Mouse (Mus musculus) heart, embryonic 10.5 days (tissue): ENCODE results near the gene Ly75. TPM values are rescaled to one million over a fixed set of nuclear protein-coding genes. Genes with fewer than 3 reads are reported as not detected.

Source experiments
- DNase-seq: peaks from one replicate; pipeline ENCODE4 v3.0.0-alpha.2; 2017; ENCODE audit warnings: low spot score
- H3K27ac ChIP-seq: fragments of 300-500 bp; sonication (generic); 2 replicates; pipeline ENCODE4 v1.5.1; 2016; ENCODE audit warnings: mild to moderate bottlenecking
- H3K27me3 ChIP-seq: fragments of 300-500 bp; sonication (generic); 2 replicates; pipeline ENCODE4 v1.6.1; 2016; ENCODE audit warnings: mild to moderate bottlenecking; ENCODE audit not compliant: poor library complexity, insufficient read depth, severe bottlenecking
- H3K36me3 ChIP-seq: fragments of 300-500 bp; sonication (generic); 2 replicates; pipeline ENCODE4 v1.6.1; 2016; ENCODE audit warnings: mild to moderate bottlenecking, moderate library complexity
- H3K4me1 ChIP-seq: fragments of 300-500 bp; sonication (generic); 2 replicates; pipeline ENCODE4 v1.6.1; 2016; ENCODE audit warnings: mild to moderate bottlenecking
- H3K4me3 ChIP-seq: fragments of 300-500 bp; sonication (generic); 2 replicates; pipeline ENCODE4 v1.5.1; 2016; ENCODE audit warnings: mild to moderate bottlenecking, moderate library complexity
- H3K9me3 ChIP-seq: fragments of 300-500 bp; sonication (generic); 2 replicates; pipeline ENCODE4 v1.6.1; 2016; ENCODE audit warnings: mild to moderate bottlenecking, moderate library complexity
- WGBS: fragments of 180-500 bp; shearing (Covaris S2); methylation state at CpG from one replicate; pipeline ENCODE4 v1.1.7; 2016; 5-methylcytosine and 5-hydroxymethylcytosine counted together
- polyA plus RNA-seq: library from polyadenylated mRNA; unstranded; fragments of >200 nt; fragmentation: Nextera tagmentation; extraction: Ambion mirVana; gene quantifications from 2 replicates; pipeline ENCODE4 v1.2.1, GENCODE M21; 2016

Ly75 gene
- polyA plus RNA-seq, 1 experiment from 2014 or later: 6.6 TPM

DNA sequence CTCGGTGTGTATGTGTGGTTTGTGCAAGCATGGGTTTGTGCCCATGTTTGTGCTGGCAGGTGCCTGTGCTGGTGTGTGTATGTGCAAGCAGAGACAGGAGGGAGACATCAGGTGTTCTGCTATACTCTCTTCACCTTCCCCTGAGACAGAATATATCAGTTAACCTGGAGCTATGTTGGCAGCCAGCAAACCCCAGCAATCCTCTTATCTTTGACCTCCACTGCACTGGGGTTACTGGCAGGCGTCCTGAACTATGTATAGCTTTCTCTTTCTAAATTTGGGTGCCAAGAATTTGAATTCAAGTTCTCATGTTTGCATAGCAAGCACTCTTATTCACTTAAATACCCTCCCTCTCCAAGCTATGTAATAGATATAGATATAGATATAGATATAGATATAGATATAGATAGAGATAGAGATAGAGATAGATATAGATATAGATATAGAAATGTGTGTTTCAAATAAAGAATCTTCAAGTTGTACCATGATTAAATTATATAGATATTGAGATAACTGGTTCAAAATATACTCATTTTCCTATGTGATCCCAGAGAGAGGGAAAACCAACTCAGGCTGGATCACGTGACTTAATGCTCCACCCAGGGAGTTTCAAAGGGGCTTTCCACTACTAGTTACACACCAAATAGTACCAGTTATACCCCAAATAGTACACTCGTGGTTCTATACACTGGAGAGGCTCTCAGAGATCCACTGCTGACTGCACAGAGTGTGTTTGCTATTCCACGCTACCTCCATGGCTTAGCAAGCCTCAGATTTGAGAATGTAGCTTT lies 17.1 kb downstream of the Ly75 start:
- peak; percentile 42 for DNase-seq
- H3K27me3 ChIP-seq: no peaks in the 10 kb centered on the region
- H3K4me1 ChIP-seq: no peaks in the 10 kb centered on the region
- no peaks in the 10 kb centered on the region for H3K9me3 ChIP-seq
- 75% methylated on average over 5 of the region's 5 CpGs for WGBS
- no peak overlapping the region for H3K27ac ChIP-seq
- no peaks in the 10 kb centered on the region for H3K36me3 ChIP-seq
- no peak overlapping the region for H3K4me3 ChIP-seq

DNA sequence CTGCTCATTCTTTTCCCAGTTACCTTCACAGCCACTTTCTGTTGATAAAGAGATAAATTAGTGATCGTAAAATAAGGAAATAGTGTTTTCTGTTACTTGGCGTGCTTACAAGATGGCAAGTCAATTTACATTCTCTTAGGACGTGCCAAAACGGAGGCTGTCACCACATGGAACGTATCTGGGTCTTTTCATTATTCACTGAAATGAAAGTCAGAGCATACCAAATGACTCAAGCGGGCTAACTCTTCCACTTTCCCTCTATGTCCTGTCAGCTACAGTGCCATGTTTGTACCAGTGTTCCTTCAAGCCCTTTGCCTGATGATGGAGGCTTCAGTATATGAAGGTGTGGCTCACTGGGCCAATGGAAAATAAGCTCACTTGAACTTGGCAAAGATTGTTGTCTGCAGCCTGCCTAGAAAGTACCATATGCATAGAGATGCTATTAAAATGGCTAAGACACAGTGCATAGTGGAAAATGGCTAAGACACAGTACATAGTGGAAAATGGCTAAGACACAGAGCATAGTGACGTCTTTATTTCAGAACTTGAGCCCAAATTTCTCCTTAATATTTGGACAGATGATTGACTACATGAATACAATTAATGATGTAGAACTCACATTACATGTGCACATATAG lies 17.8 kb downstream of the Ly75 start:
- H3K4me3 ChIP-seq: no peak overlapping the region
- no peaks in the 10 kb centered on the region for H3K27me3 ChIP-seq
- DNase-seq: peak; percentile 47
- no peaks in the 10 kb centered on the region for H3K4me1 ChIP-seq
- no peak overlapping the region for H3K27ac ChIP-seq
- WGBS: 82% methylated on average over 7 of the region's 7 CpGs
- no peaks in the 10 kb centered on the region for H3K9me3 ChIP-seq
- H3K36me3 ChIP-seq: no peaks in the 10 kb centered on the region

DNA sequence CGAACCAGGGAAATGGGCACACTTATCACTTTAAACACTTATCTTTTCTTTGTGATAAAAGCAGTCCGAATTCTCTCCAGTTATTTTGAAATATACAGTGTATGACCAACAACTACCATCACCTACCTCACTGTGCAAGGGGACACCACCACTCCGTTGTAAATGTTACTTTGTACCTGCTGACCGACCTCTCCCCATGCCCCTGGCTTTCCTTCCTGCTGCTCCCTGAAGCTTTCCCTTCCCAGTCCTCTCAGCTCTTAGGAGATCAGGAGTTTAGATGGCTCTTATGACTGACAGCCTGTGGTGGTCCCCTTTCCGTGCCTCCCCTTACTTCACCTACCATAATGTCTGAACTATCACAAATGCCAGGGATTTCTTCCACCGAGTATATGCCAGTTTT lies 21.0 kb downstream of the Ly75 start:
- 0 out of 2 replicates have a peak, but pooled peaks cover 4% of the 10 kb centered on the region for H3K36me3 ChIP-seq
- no peak overlapping the region for H3K4me3 ChIP-seq
- 81% methylated on average over 6 of the region's 6 CpGs for WGBS
- H3K27me3 ChIP-seq: no peaks in the 10 kb centered on the region
- no peak overlapping the region for H3K27ac ChIP-seq
- peak; percentile 68 for DNase-seq
- H3K9me3 ChIP-seq: no peaks in the 10 kb centered on the region
- no peaks in the 10 kb centered on the region for H3K4me1 ChIP-seq

DNA sequence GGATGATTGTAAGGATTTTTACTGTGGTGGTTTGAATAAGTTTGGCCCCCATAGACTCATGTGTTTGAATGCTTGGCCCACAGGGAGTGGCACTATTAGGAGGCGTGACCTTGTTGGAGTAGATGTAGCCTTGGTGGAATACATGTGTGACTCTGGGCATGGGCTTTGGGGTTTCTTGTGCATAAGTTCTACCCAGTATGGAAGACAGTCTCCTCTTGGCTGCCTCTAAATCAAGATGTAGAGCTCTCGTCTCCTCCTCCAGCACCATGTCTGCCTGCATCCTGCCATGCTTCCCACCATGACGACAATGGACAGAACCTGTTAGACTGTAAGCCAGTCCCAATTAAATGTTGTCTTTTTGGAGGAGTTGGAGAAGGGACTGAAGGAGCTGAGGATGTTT lies 23.3 kb downstream of the Ly75 start:
- Histone ChIP-seq H3K27ac (no peak overlapping the region), H3K4me1 (peaks cover 7% of the 10 kb centered on the region), H3K9me3 (no peaks in the 10 kb centered on the region), H3K4me3 (no peak overlapping the region), H3K27me3 (no peaks in the 10 kb centered on the region), H3K36me3 (0 out of 2 replicates have a peak, but pooled peaks cover 4% of the 10 kb centered on the region)
- WGBS: 89% methylated on average over 3 of the region's 3 CpGs
- DNase-seq: peak; percentile 68

DNA sequence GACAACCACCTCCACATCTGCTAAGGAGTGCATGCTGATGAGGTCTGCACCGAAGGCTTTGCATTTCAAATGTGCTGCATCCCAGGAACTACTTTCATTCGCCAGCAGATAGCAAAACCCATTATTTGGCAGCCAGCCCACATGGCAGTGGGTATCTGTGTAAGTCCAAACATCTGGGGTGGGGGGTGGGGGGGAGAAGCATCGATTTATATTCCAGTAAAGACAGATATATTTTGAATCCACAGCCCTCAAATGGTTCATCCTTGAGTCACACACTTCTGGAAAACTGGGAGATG lies 27.8 kb downstream of the Ly75 start:
- no peaks in the 10 kb centered on the region for H3K9me3 ChIP-seq
- H3K27me3 ChIP-seq: no peaks in the 10 kb centered on the region
- peak overlapping the region; percentile 8; the same call in 1 of the 2 replicates for H3K4me3 ChIP-seq
- 0 out of 2 replicates have a peak, but pooled peaks cover 7% of the 10 kb centered on the region for H3K36me3 ChIP-seq
- no peak overlapping the region for H3K27ac ChIP-seq
- peaks cover 10% of the 10 kb centered on the region for H3K4me1 ChIP-seq
- DNase-seq: no peak
- 41% methylated on average over 3 of the region's 3 CpGs for WGBS

DNA sequence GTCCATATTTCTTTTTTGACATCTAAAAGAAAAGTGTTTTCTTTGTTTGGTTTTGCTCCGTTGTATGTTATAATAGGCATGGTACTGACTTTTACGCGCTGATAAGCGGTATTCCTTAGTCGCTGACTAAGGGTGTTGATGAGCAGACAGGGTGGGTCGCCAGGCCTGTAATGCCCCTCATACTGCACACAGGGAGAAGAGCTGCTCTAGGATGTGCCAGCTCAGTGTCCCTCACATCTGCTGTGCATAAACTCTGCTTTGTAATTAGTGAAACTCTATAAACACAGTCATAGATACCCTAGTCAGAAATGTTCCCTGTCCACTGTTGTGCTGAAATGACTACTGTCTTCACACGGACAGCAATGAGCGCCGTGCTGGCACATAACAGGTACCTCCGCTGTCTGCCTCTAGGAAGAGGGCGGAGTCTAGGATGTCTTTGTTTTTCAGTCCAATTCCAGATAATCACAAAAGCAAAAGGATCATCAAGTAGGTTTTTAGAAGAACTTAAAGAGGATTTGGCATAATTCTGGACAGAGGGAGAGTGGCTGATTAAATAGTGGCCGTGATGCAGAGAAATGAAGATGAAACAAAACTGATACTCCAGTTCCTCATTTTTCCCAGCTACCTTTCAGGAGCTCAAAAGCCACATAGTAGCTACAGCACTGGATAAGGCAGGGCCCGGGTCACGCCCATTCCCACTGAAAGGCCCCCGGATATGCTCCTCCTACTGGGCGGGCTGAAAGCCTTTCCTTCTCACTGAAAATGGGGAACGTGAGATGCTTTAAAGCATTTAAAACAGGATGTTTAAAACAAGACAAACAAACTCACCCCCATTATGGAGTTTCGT lies 28.3 kb downstream of the Ly75 start:
- peak overlapping the region; percentile 8; the same call in 1 of the 2 replicates for H3K4me3 ChIP-seq
- H3K36me3 ChIP-seq: 0 out of 2 replicates have a peak, but pooled peaks cover 4% of the 10 kb centered on the region
- 66% methylated on average over 18 of the region's 18 CpGs for WGBS
- H3K4me1 ChIP-seq: peaks cover 10% of the 10 kb centered on the region
- H3K27ac ChIP-seq: no peak overlapping the region
- H3K27me3 ChIP-seq: no peaks in the 10 kb centered on the region
- H3K9me3 ChIP-seq: no peaks in the 10 kb centered on the region
- DNase-seq: peak; percentile 77

DNA sequence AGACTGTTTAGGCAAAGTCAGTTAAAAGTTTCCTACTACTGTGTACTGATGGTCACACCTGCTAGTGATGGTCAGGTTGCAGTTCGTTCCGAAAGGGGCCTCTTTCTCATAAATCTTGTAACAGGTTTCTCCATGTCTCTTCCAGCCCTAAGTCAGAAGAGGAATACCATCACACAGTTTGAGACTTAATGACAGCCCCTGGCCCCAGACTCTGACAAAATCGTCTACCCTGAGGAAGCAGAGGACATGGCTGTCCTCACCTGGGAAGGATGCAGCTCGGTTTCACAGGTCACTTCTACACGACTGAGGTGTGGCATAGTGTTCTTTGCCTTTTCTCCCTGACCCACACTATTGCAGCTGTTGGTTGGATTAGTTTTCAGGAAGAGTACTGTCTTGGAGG lies 30.8 kb downstream of the Ly75 start:
- WGBS: 83% methylated on average over 5 of the region's 5 CpGs

DNA sequence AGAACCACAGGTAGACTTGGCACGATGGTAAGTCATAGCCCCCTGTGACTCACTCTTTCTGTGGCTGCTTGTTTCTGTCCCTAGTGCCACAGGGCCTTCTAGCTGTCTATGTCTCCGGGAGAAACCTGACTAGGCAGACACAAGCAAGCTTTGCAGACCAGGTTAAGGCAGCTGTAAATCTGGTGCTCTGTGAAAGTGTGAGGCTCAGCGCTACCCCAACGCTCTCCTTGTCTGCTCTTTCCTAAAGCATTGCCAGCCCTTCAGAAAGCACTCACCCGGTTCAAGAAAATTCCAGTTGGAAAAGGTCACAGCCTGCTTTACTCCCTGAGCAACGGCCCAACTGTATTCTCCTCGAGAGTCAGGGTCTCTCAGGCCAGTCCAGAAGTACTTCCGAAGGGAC lies 31.3 kb downstream of the Ly75 start:
- Histone ChIP-seq H3K27ac (no peak overlapping the region), H3K4me3 (no peak overlapping the region), H3K27me3 (no peaks in the 10 kb centered on the region), H3K36me3 (peaks cover 12% of the 10 kb centered on the region), H3K4me1 (peaks cover 10% of the 10 kb centered on the region), H3K9me3 (no peaks in the 10 kb centered on the region)
- WGBS: 79% methylated on average over 8 of the region's 8 CpGs
- DNase-seq: peak; percentile 53

More for the DNA sequence above, 30.8 kb downstream of the Ly75 start:
- Histone ChIP-seq H3K27me3 (no peaks in the 10 kb centered on the region), H3K27ac (no peak overlapping the region), H3K4me1 (peaks cover 10% of the 10 kb centered on the region), H3K36me3 (peaks cover 12% of the 10 kb centered on the region), H3K9me3 (no peaks in the 10 kb centered on the region), H3K4me3 (no peak overlapping the region)
- DNase-seq: peak; percentile 60

DNA sequence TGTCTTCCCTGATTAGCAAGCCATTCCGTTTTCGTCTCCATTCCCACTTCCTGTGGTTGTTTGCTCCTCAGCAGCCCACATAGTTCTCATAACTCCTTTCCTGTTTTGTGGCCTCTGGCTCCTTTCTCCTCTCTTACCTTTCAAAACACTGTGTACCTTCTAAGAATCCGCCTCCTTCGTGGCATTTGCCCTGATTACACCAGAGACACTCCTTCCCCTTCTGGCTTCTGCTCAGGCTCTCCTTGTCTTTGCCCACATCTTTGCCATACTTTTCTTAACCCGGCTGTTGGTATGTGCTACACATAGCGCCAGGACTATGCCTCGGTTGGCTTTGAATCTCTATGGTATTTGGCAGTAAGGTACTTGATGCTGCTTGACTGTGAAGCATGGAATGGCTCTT lies 35.2 kb downstream of the Ly75 start:
- H3K9me3 ChIP-seq: no peaks in the 10 kb centered on the region
- H3K4me3 ChIP-seq: no peak overlapping the region
- no peaks in the 10 kb centered on the region for H3K4me1 ChIP-seq
- H3K27ac ChIP-seq: no peak overlapping the region
- WGBS: 79% methylated on average over 7 of the region's 7 CpGs
- H3K27me3 ChIP-seq: no peaks in the 10 kb centered on the region
- peak; percentile 60 for DNase-seq
- H3K36me3 ChIP-seq: peaks cover 12% of the 10 kb centered on the region

DNA sequence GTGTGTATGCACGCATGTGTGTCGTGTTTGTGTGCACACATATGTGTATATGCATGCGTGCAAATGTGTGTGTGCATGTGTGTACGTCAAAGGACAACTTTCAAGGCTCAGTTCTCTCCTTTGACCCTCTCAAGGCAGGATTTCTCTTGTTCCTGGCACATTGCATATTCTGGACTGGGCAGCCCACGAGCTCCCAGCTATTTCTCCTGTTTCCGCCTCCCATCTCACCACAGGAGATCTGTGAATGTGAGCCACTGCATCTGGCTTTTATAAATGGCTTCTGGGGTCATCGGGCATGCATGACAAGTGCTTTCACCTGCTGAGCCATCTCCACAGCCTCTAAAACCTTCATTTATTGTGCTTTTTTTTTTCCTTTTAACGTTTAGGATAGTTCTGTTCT lies 36.6 kb downstream of the Ly75 start:
- H3K9me3 ChIP-seq: no peaks in the 10 kb centered on the region
- H3K36me3 ChIP-seq: peaks cover 10% of the 10 kb centered on the region
- 86% methylated on average over 8 of the region's 8 CpGs for WGBS
- DNase-seq: peak; percentile 27
- no peaks in the 10 kb centered on the region for H3K27me3 ChIP-seq
- no peaks in the 10 kb centered on the region for H3K4me1 ChIP-seq
- H3K27ac ChIP-seq: no peak overlapping the region
- no peak overlapping the region for H3K4me3 ChIP-seq

DNA sequence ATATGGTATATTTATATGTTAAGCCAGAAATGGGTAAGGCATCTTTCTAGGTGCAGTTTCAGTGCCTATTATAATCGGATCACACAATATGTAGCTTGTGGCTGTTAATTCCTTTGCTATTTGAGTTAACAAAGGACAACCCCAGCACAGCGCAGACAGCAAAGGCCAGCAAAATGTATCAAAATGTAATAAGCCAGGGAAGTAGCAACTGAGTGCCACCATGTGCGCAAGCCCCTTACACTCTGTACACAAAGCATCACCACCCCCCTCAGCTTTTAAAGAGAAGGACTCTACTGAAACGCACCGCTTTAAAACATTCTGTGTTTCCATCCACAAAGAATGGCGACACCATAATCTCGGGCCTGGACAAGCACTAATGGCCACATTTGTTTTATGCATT lies 37.4 kb downstream of the Ly75 start:
- no peaks in the 10 kb centered on the region for H3K9me3 ChIP-seq
- H3K36me3 ChIP-seq: peaks cover 10% of the 10 kb centered on the region
- H3K27ac ChIP-seq: no peak overlapping the region
- peak; percentile 46 for DNase-seq
- WGBS: 93% methylated on average over 7 of the region's 7 CpGs
- H3K4me1 ChIP-seq: no peaks in the 10 kb centered on the region
- no peak overlapping the region for H3K4me3 ChIP-seq
- H3K27me3 ChIP-seq: no peaks in the 10 kb centered on the region

DNA sequence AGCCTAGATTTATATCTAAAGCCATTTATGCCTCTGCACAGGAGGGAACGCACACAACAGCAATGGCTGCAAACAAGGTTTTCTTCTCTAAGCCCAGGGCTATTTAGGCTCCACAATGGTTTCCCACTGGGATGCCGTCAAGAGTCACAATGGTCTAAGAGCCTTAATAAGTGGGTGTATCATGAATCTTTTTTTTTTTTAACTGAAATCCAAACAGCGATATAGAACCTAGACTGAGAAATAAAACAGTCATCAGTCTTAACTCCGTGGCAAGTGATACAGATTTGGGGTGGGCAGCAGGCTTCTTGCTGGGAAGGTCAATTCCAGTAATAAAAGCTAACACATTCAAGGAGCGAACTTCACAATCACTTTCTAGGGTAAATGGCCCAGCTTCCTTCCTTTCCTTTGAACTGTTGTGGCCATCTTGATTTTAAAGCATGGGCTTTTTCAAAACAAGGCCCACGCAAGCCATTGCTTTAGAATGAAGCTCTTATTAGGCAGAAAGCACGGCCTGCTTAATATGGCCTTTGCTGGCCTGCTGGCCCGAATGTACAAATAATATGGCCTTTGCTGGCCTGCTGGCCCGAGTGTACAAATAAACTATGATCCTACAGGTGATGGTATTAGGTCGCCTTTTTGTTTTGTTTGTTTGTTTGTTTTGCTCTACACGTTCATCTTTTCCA lies 39.4 kb downstream of the Ly75 start:
- H3K9me3 ChIP-seq: no peaks in the 10 kb centered on the region
- H3K36me3 ChIP-seq: peaks cover 6% of the 10 kb centered on the region
- WGBS: 83% methylated on average over 11 of the region's 11 CpGs
- H3K27me3 ChIP-seq: no peaks in the 10 kb centered on the region
- H3K4me1 ChIP-seq: no peaks in the 10 kb centered on the region
- H3K27ac ChIP-seq: no peak overlapping the region
- DNase-seq: peak; percentile 28
- no peak overlapping the region for H3K4me3 ChIP-seq
